Comparison of ENCODE assay signal across 20 mouse cellular contexts in the genomic region with DNA sequence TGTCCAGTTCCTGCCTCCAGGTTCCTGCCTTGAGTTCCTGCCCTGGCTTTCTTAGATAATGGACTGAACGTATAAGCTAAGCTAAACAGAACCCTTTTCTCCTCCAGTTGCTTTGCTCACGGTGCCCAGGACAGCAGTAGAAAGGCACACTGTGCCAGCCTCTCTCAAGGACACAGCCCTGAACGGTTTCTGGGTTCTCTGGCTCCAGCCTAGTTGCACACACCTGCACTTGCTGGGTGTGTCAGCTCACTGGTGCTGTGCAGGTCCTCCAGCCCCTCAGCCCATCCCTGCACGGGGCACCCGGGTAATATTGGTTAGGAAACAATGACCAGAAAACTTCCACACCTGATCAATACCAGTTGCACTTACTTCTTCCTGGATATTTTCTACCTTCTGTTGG. TPM values are rescaled to one million over a fixed set of nuclear protein-coding genes. Genes with fewer than 3 reads are reported as not detected.
DNase-seq lines count a peak whose midpoint lies in the region; ATAC-seq lines count a peak whose summit lies in the region.
"Had no signal": no experiment of that assay in that cellular context is flagged by ENCODE, and none has a peak within 500 bp of the region (broad histone marks: within the 10 kb centered on the region; RNA-seq: fewer than 3 reads in every experiment).

No protein-coding gene starts in this region.

- no peak overlapping the region for H3K9ac ChIP-seq in forebrain, embryonic 15.5 days (replicated peaks)
- no peak overlapping the region for H3K9ac ChIP-seq in neural tube, embryonic 12.5 days
- no peak overlapping the region for H3K9ac ChIP-seq in neural tube, embryonic 15.5 days (replicated peaks)
- H3K9ac ChIP-seq: embryonic facial prominence, embryonic 12.5 days; forebrain, embryonic 13.5 days; forebrain, postnatal 0 days had no signal

- H3K9me3 ChIP-seq in forebrain, embryonic 15.5 days = no peaks in the 10 kb centered on the region
- H3K9me3 ChIP-seq in forebrain, embryonic 10.5 days = no peaks in the 10 kb centered on the region; the same call in 1 of the 2 replicates
- peaks cover 4% of the 10 kb centered on the region for H3K9me3 ChIP-seq in neural tube, embryonic 12.5 days
- no peaks in the 10 kb centered on the region for H3K9me3 ChIP-seq in neural tube, embryonic 15.5 days (replicated peaks)
- H3K9me3 ChIP-seq: embryonic facial prominence, embryonic 10.5 days; embryonic facial prominence, embryonic 12.5 days; G1E had no signal

- 72% methylated on average over 5 of the region's 5 CpGs for WGBS in forebrain, embryonic 15.5 days
- WGBS in forebrain, embryonic 10.5 days = 93% methylated on average over 5 of the region's 5 CpGs
- 87% methylated on average over 5 of the region's 5 CpGs for WGBS in neural tube, embryonic 12.5 days
- 85% methylated on average over 5 of the region's 5 CpGs for WGBS in neural tube, embryonic 15.5 days

- H3K36me3 ChIP-seq in forebrain, embryonic 15.5 days = no peaks in the 10 kb centered on the region
- H3K36me3 ChIP-seq in forebrain, embryonic 10.5 days (replicated peaks) = no peaks in the 10 kb centered on the region
- no peaks in the 10 kb centered on the region for H3K36me3 ChIP-seq in neural tube, embryonic 12.5 days
- no peaks in the 10 kb centered on the region for H3K36me3 ChIP-seq in neural tube, embryonic 15.5 days
- H3K36me3 ChIP-seq: embryonic facial prominence, embryonic 10.5 days; embryonic facial prominence, embryonic 12.5 days; G1E had no signal

- H3K27ac ChIP-seq in forebrain, embryonic 15.5 days (replicated peaks) = peak overlapping the region; percentile 21; the same call in 1 of the 2 replicates
- no peak overlapping the region for H3K27ac ChIP-seq in forebrain, embryonic 10.5 days
- H3K27ac ChIP-seq in neural tube, embryonic 12.5 days = no peak overlapping the region
- no peak overlapping the region for H3K27ac ChIP-seq in neural tube, embryonic 15.5 days (replicated peaks)
- H3K27ac ChIP-seq: embryonic facial prominence, embryonic 10.5 days; embryonic facial prominence, embryonic 12.5 days; forebrain, embryonic 13.5 days had no signal

- no peak for ATAC-seq in forebrain, embryonic 15.5 days (replicated peaks)
- ATAC-seq in neural tube, embryonic 12.5 days (ENCODE audit: low FRiP score, low read depth) = 0 out of 2 replicates have a peak, but pooled peaks have one; percentile 9
- no peak for ATAC-seq in neural tube, embryonic 15.5 days (ENCODE audit: low FRiP score)
- ATAC-seq: activated CD4-positive, CD25-positive, alpha-beta regulatory T cell, adult 4 months; CD4-positive, CD25-positive, alpha-beta regulatory T cell, adult 4 months; Patski had no signal

- peak; percentile 53 to 68 for DNase-seq in adrenal gland, adult (ENCODE audit: inconsistent age in 2 of 2, low spot score in 1 of 2)
- no peak for DNase-seq in adrenal gland, adult 18-20 months (ENCODE audit: low spot score in 2 of 2)
- DNase-seq in adrenal gland, postnatal 36 days = peak; percentile 33 to 34
- no peak for DNase-seq in adrenal gland, postnatal 10 days
- DNase-seq in forebrain, embryonic 10.5 days (ENCODE audit: extremely low spot score, low spot score) = no peak
- DNase-seq: B cell, adult 2 months; cerebellum, adult 11-12 months; cerebellum, adult 2 months; cerebellum, adult 9-10 months had no signal

- H3K27me3 ChIP-seq in forebrain, embryonic 15.5 days = no peaks in the 10 kb centered on the region
- H3K27me3 ChIP-seq in forebrain, embryonic 10.5 days (ENCODE audit: poor library complexity, severe bottlenecking) = peaks cover 4% of the 10 kb centered on the region
- peaks cover 28% of the 10 kb centered on the region; the same call in 1 of the 2 replicates for H3K27me3 ChIP-seq in neural tube, embryonic 12.5 days (replicated peaks)
- H3K27me3 ChIP-seq in neural tube, embryonic 15.5 days (replicated peaks) = peaks cover 29% of the 10 kb centered on the region

- no peak overlapping the region for H3K4me2 ChIP-seq in forebrain, embryonic 15.5 days (replicated peaks)
- H3K4me2 ChIP-seq in neural tube, embryonic 12.5 days (replicated peaks) = no peak overlapping the region
- no peak overlapping the region for H3K4me2 ChIP-seq in neural tube, embryonic 15.5 days
- H3K4me2 ChIP-seq: embryonic facial prominence, embryonic 12.5 days; forebrain, embryonic 13.5 days had no signal

- H3K4me1 ChIP-seq in forebrain, embryonic 15.5 days = peaks cover 4% of the 10 kb centered on the region
- H3K4me1 ChIP-seq in forebrain, embryonic 10.5 days = peaks cover 3% of the 10 kb centered on the region; the same call in 1 of the 2 replicates
- H3K4me1 ChIP-seq in neural tube, embryonic 12.5 days = no peaks in the 10 kb centered on the region; the same call in 1 of the 2 replicates
- peaks cover 12% of the 10 kb centered on the region for H3K4me1 ChIP-seq in neural tube, embryonic 15.5 days

- no peak overlapping the region for H3K4me3 ChIP-seq in forebrain, embryonic 15.5 days
- no peak overlapping the region for H3K4me3 ChIP-seq in forebrain, embryonic 10.5 days
- no peak overlapping the region for H3K4me3 ChIP-seq in neural tube, embryonic 12.5 days
- no peak overlapping the region for H3K4me3 ChIP-seq in neural tube, embryonic 15.5 days (replicated peaks)
- H3K4me3 ChIP-seq: embryonic facial prominence, embryonic 10.5 days; embryonic facial prominence, embryonic 12.5 days; forebrain, embryonic 13.5 days had no signal

RNA-seq across cellular contexts. Expression of gene 9530068E07Rik, which starts 35.9 kb away (rescaled TPM):
- total RNA-seq in adrenal gland, adult 18-20 months (2021) = 100 to 1,000 TPM; 124 to 164 TPM
- 100 to 1,000 TPM; 156 to 165 TPM for total RNA-seq in adrenal gland, postnatal 36 days (2021)
- 100 to 1,000 TPM; 137 to 139 TPM for total RNA-seq in adrenal gland, postnatal 10 days (2021)
- 112 and 118 TPM in 2 replicates for polyA plus RNA-seq in forebrain, embryonic 15.5 days (2015; fragmentation: Nextera tagmentation; extraction: Ambion mirVana)
- 161 and 165 TPM in 2 replicates for polyA plus RNA-seq in forebrain, embryonic 10.5 days (2016; fragmentation: Nextera tagmentation; extraction: Ambion mirVana)
- polyA plus RNA-seq in neural tube, embryonic 12.5 days (2016; fragmentation: Nextera tagmentation; extraction: Ambion mirVana) = 151 and 153 TPM in 2 replicates
- polyA plus RNA-seq in neural tube, embryonic 15.5 days (2015; fragmentation: Nextera tagmentation; extraction: Ambion mirVana) = 122 and 133 TPM in 2 replicates

Comparison
In these comparisons a context has a peak if more than half of its experiments do, and no peak if none do; other contexts are left out.
1. DNase-seq: peak in adrenal gland, adult (2 of 2) and adrenal gland, postnatal 36 days (2 of 2); none in adrenal gland, adult 18-20 months (0 of 2), adrenal gland, postnatal 10 days (single experiment) and forebrain, embryonic 10.5 days (single experiment).